9 mouse cellular contexts compared by ENCODE assay signal in the genomic region with DNA sequence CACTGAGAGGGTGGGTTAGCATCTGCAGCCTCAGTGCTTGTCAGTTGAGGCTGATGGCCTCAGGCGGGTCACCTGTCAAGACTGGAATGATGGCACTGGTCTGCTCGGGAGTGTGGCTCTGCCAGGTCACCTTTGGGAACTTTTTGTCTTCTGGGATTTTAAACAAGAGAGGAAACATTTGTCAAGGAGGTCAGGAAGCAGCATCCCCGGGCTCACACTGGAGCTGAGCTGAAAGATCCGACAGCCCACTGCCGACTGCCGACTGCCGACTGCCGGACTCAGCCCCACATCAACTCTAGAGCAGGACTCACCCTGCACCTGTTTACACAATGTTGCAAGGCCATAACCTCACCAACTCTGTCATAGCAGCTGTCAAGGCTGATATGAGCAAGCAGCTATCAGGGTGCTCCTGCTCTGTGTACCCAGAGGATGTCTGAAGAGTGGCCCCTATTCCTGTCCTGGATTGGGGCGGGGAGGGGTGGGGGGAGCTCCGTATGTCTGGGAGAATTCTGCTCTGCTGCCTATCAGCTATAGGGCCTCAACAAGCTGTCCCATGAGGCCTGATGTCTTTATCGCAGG. TPM values are rescaled to one million over a fixed set of nuclear protein-coding genes. Genes with fewer than 3 reads are reported as not detected.
DNase-seq lines count a peak whose midpoint lies in the region; ATAC-seq and TF ChIP-seq lines count a peak whose summit lies in the region.
"Had no signal": no experiment of that assay in that cellular context is flagged by ENCODE, and none has a peak within 500 bp of the region (broad histone marks: within the 10 kb centered on the region; RNA-seq: fewer than 3 reads in every experiment).

No protein-coding gene starts in this region.

- H3K9ac ChIP-seq in heart, embryonic 13.5 days, result peak overlapping the region; percentile 73
- H3K9ac ChIP-seq in lung, postnatal 0 days (replicated peaks; ENCODE audit: low read depth), result no peak overlapping the region
- H3K9ac ChIP-seq in liver, embryonic 12.5 days, result no peak overlapping the region

- TF ChIP-seq CTCF in lung, postnatal 0 days (IDR thresholded peaks at IDR 0.05), result peak; percentile 19; the same call in 1 of the 2 replicates

- H3K4me1 ChIP-seq in heart, embryonic 13.5 days, result peaks cover 82% of the 10 kb centered on the region
- 0 out of 2 replicates have a peak, but pooled peaks cover 2% of the 10 kb centered on the region for H3K4me1 ChIP-seq in lung, postnatal 0 days (ENCODE audit: insufficient read depth, low read depth, low read length)
- H3K4me1 ChIP-seq in liver, embryonic 12.5 days, result peaks cover 18% of the 10 kb centered on the region

- ATAC-seq in heart, embryonic 13.5 days (ENCODE audit: extremely low read depth, insufficient number of reproducible peaks, low FRiP score, low TSS enrichment), result peak; percentile 71
- ATAC-seq in lung, postnatal 0 days, result peak; percentile 59
- peak; percentile 89 for ATAC-seq in liver, embryonic 12.5 days

- no peaks in the 10 kb centered on the region for H3K9me3 ChIP-seq in heart, embryonic 13.5 days
- no peaks in the 10 kb centered on the region for H3K9me3 ChIP-seq in lung, postnatal 0 days (ENCODE audit: low read length)
- no peaks in the 10 kb centered on the region for H3K9me3 ChIP-seq in liver, embryonic 12.5 days (replicated peaks)

- H3K4me2 ChIP-seq in heart, embryonic 13.5 days, result peak overlapping the region; percentile 36
- no peak overlapping the region for H3K4me2 ChIP-seq in lung, postnatal 0 days (replicated peaks; ENCODE audit: low read depth, low read length)
- H3K4me2 ChIP-seq in liver, embryonic 12.5 days, result peak overlapping the region; percentile 1; the same call in 1 of the 2 replicates

- peaks cover 3% of the 10 kb centered on the region; the same call in 1 of the 2 replicates for H3K36me3 ChIP-seq in heart, embryonic 13.5 days
- no peaks in the 10 kb centered on the region for H3K36me3 ChIP-seq in lung, postnatal 0 days (ENCODE audit: insufficient read depth, low read length)
- no peaks in the 10 kb centered on the region for H3K36me3 ChIP-seq in liver, embryonic 12.5 days

- peak overlapping the region; percentile 95 for H3K27ac ChIP-seq in heart, embryonic 13.5 days (replicated peaks)
- H3K27ac ChIP-seq in lung, postnatal 0 days (ENCODE audit: low read length), result no peak overlapping the region
- peak overlapping the region; percentile 30; the same call in 1 of the 2 replicates for H3K27ac ChIP-seq in liver, embryonic 12.5 days

- H3K27me3 ChIP-seq in heart, embryonic 13.5 days (replicated peaks), result no peaks in the 10 kb centered on the region
- no peaks in the 10 kb centered on the region for H3K27me3 ChIP-seq in lung, postnatal 0 days (replicated peaks; ENCODE audit: insufficient read depth, low read length)
- H3K27me3 ChIP-seq in liver, embryonic 12.5 days (replicated peaks), result no peaks in the 10 kb centered on the region

- 14% methylated on average over 11 of the region's 11 CpGs for WGBS in heart, embryonic 13.5 days
- WGBS in lung, postnatal 0 days, result 35% methylated on average over 11 of the region's 11 CpGs
- WGBS in liver, embryonic 12.5 days (ENCODE audit: insufficient replicate concordance), result 48% methylated on average over 11 of the region's 11 CpGs

- 0 out of 2 replicates have a peak, but pooled peaks have one; percentile 11 for TF ChIP-seq EP300 in lung, postnatal 0 days (IDR thresholded peaks at IDR 0.05)

- no peak overlapping the region for H3K4me3 ChIP-seq in heart, embryonic 13.5 days
- no peak overlapping the region for H3K4me3 ChIP-seq in lung, postnatal 0 days (ENCODE audit: low read depth, low read length)
- H3K4me3 ChIP-seq in liver, embryonic 12.5 days, result no peak overlapping the region

- DNase-seq in heart, adult 9 months (ENCODE audit: low spot score in 2 of 2), result no peak
- no peak for DNase-seq in lung, postnatal 0 days (ENCODE audit: low spot score)
- DNase-seq in lung, postnatal 10 days, result no peak
- no peak for DNase-seq in Muller cell, postnatal 12 days (ENCODE audit: inconsistent ontology term)
- DNase-seq in adrenal gland, postnatal 25 days, result no peak
- DNase-seq: cerebellum, postnatal 10 days; right cerebral cortex, adult 18-20 months had no signal

RNA-seq across cellular contexts. Expression of a gene that starts 33.9 kb away (rescaled TPM):
- polyA plus RNA-seq in heart, embryonic 13.5 days (2015; fragmentation: Nextera tagmentation; extraction: Ambion mirVana), result 122 and 137 TPM in 2 replicates
- polyA plus RNA-seq in lung, postnatal 0 days (2015; fragmentation: Nextera tagmentation; extraction: Ambion mirVana), result 83.1 and 101 TPM in 2 replicates
- polyA plus RNA-seq in liver, embryonic 12.5 days (2016; fragmentation: Nextera tagmentation; extraction: Ambion mirVana), result 17.4 and 18.1 TPM in 2 replicates
- 67.6 and 69.4 TPM in 2 replicates for total RNA-seq in adrenal gland, postnatal 25 days (2021)
